Mouse (Mus musculus) G1E-ER4 (cell line): ENCODE data around the gene Oat. TPM values are rescaled to one million over a fixed set of nuclear protein-coding genes. Genes with fewer than 3 reads are reported as not detected.

Experiments
- GATA1 ChIP-seq: IDR thresholded peaks from one replicate; pipeline ENCODE4 v1.8.0; 2012; ENCODE audit warnings: low read length, inconsistent platforms
- polyA plus RNA-seq: library from polyadenylated mRNA; stranded (reverse); fragments of >175 nt; gene quantifications from 2 replicates; pipeline ENCODE4 v1.2.3, GENCODE M21; 2012

Oat gene
- polyA plus RNA-seq, 1 experiment = 3.0 TPM

GRCm38 (mm10) chr7:132571481-132571880 lies 4.7 kb downstream of the Oat start:
- TF ChIP-seq GATA1 = no peak

GRCm38 (mm10) chr7:132570071-132570470 lies 6.1 kb downstream of the Oat start:
- TF ChIP-seq GATA1 = no peak

GRCm38 (mm10) chr7:132568817-132569216 lies 7.4 kb downstream of the Oat start:
- TF ChIP-seq GATA1 = no peak

- no peak for TF ChIP-seq GATA1
These were observed 10.4 kb downstream of the Oat start for GRCm38 (mm10) chr7:132565831-132566230.

- no peak for TF ChIP-seq GATA1
These were observed 16.9 kb downstream of the Oat start for GRCm38 (mm10) chr7:132559138-132559766.

GRCm38 (mm10) chr7:132558141-132558736 lies 18.0 kb downstream of the Oat start:
- no peak for TF ChIP-seq GATA1

GRCm38 (mm10) chr7:132556575-132556974 lies 19.6 kb downstream of the Oat start:
- no peak for TF ChIP-seq GATA1

GRCm38 (mm10) chr7:132555911-132556310 lies 20.3 kb downstream of the Oat start:
- no peak for TF ChIP-seq GATA1

- TF ChIP-seq GATA1 = no peak
These were observed 22.1 kb downstream of the Oat start for GRCm38 (mm10) chr7:132554091-132554490.

- no peak for TF ChIP-seq GATA1
These were observed 24.7 kb downstream of the Oat start for GRCm38 (mm10) chr7:132551351-132552126.

GRCm38 (mm10) chr7:132547126-132547525 lies 29.1 kb downstream of the Oat start:
- no peak for TF ChIP-seq GATA1

- TF ChIP-seq GATA1 = no peak
These were observed 33.8 kb downstream of the Oat start for GRCm38 (mm10) chr7:132542427-132542826.

- TF ChIP-seq GATA1 = no peak
These were observed 34.6 kb downstream of the Oat start for GRCm38 (mm10) chr7:132541566-132541965.

GRCm38 (mm10) chr7:132540597-132540996 lies 35.6 kb downstream of the Oat start:
- TF ChIP-seq GATA1 = no peak

GRCm38 (mm10) chr7:132529206-132529605 lies 47.0 kb downstream of the Oat start:
- no peak for TF ChIP-seq GATA1

- no peak for TF ChIP-seq GATA1
These were observed 62.7 kb downstream of the Oat start for GRCm38 (mm10) chr7:132513419-132513982.

- no peak for TF ChIP-seq GATA1
These were observed 67.1 kb downstream of the Oat start for GRCm38 (mm10) chr7:132509110-132509509.

Other genes starting within 250 kb of the Oat start
- not detected in 2 replicates for gene Nkx1-2, start 23.2 kb upstream of the Oat start, polyA plus RNA-seq
- gene Lhpp, start 34.2 kb upstream of the Oat start, polyA plus RNA-seq = 2.4 and 4.2 TPM in 2 replicates
- 52.0 and 66.9 TPM in 2 replicates for gene Fam53b, start 237.5 kb upstream of the Oat start, polyA plus RNA-seq